Mouse (Mus musculus): ENCODE results near the gene Otos.

Otos gene

DNA sequence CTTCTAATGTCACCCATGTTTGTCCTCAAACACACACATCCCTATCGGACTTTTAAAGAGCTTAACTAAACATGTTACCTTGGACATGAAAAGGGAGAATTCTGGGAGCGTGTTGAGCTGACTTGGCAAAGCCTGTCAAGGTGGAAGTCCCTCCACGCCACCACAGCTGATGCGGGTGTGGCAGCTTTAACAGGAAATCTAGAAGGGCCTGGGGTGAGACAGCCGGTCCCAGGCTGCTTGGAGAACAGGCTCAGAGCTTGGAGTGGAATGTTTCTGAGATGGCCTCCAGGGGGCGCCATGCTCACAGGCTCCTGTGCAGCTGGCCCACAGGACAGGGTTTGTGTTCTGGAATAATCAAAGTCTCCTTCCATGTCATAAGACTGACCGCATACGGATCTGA, at the start of gene Otos:
Gene Otos, minus strand, starts transcription at position 169 of the 400 bp plus-strand sequence.
- DNase-seq (ENCODE audit: low spot score in 2 of 2) = peak; percentile 30 to 61

DNA sequence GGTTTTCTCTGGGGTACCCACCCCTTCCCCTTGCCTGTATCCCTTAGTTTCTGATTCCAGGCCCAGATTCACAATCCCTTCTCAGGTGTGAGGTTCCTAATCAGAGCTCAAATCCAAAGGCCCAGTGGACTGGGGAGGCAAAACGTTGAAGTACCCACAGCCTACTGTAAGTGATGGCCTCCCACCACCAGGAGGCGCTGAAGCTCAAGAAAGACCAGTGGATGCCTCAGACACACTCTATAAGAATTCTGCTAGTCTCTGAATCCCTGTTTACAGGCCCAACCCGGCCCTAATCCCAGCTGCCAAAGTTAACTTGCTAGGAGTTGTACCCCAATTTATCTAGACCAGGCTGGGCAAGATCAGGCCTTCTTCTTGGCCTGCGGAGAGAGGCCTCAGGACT, 48.2 kb upstream of the Otos start:
- DNase-seq (ENCODE audit: low spot score in 2 of 2) = peak; percentile 32 to 77

DNA sequence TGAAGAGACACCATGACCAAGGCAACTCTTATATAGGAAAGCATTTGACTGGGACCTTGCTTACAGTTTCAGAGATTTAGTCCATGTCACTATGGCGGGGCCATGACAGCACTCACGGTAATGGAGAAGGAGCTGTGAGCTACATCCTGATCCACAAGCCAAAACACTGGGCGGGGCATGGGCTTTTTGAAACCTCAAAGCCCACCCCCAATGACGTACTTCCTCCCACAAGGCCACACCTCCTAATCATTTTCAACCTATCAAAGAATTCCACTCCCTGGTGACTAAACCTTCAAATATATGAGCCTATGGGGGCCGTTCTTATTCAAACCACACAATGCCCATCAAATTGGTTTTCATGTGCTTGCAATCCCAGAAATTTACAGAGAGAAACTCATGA, 47.1 kb upstream of the Otos start:
- DNase-seq (ENCODE audit: low spot score in 2 of 2) = no peak

DNA sequence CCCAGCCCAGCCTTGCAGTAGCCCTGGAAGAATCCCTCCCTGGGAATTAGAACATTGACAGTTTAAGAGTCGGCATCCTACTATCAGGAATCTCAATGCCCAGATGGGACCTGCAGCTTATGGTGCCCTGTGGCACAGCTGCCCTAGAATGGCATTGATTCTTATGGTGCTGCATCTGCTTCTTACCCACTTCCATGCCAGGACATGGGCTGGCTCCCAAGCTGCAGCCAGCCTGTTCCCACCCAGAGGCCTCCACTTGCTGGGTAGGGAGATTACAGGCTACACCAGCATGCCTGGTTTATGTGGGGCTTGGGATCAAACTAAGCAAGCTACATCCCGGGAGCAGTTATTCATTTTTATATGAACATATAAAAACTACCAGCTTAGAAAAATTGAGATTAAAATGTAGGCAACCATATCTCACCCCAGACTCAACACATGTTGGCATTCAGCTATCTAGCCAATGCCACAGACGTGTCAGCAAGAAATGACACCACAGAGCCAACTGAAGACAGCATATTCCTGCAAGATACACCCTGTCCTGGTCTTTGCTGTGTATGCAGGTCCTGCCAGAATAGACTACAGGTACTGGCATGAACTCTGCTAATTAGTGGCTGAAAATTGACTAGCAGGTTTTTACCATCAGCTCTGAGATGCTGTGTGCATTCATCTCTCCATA, 42.7 kb upstream of the Otos start:
- DNase-seq (ENCODE audit: low spot score in 2 of 2) = no peak

DNA sequence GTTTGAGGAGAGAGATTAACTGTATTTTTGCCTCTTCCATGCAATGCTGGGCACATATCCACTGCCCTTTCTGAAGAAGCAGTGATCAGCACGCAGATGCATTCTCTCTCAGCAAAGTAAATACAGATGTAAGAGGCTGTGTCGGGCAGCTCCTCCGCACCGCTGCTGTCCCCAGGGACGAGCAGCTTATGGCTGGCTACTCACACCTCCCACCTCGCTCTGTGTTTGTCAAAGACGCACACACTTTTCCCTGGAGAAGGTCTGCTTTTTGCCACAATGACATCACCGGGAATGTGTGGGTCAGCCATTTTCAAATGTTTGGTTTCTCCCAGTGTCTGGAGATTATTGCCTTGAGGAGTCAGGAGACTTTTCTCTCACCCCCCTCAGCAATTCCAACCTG, 38.4 kb upstream of the Otos start:
- DNase-seq (ENCODE audit: low spot score in 2 of 2) = no peak

DNA sequence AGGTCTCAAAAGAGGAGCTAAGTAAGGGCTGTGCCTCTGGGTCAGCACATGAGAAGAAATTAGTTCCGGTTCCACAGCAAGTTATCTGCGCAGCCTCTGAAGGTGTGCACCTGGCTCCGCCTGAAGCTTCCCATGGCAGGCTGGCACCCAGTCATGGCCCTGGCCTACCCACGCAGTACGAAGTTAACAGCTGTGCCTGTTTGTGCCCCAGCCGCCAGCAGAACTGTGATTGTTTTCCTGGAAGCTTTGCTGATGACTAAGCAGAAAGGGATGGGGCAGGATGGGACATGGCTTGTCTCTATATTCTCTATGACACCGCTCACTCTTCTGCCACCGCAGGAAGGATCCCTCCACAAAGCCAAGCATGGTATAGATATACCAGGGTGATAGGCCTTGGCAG, 34.5 kb upstream of the Otos start:
- no peak for DNase-seq (ENCODE audit: low spot score in 2 of 2)

DNA sequence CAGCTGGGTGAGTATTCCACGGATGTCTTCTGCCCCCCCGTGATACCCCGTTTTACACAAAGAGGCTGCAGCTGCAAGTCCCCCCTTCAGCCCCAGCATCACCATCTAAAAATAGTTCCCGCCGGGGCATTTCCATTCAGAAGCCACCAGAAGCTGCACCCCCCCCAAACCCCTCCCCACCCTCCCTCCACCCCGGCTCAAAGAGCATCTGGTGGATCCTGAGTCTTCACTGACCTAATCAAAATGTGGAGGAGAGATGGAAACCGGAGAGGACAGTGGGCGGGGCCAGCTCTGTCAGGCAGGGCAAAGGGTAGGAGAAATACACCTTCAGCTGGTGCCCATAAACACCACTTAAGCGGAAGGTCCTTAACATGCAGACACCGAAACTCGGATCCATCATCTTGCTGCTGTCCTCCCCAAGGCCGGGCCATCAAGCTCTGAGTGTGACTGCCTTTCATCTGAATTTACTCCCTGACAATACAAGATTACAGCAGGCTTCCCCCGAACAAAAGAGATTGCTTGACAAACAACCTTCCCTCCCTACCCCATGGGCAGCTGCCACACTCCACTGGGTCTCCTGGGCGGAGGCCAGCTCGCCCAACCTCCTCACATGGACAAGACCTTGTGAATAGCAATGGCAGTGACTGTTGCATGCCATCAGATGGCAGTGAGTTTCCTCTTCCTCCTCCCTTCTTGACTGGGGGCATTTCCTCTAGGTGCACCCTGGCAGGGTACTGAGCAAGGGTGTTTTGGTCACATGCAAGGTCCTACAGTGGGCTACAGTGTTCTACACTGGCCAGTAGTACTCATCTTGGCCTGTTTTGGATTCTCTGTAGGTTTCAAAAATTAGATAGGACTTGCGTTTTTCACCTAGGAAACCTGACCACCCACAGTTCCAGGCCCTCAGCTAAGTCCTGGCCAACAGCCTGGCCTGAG, 32.3 kb upstream of the Otos start:
- no peak for DNase-seq (ENCODE audit: low spot score in 2 of 2)

DNA sequence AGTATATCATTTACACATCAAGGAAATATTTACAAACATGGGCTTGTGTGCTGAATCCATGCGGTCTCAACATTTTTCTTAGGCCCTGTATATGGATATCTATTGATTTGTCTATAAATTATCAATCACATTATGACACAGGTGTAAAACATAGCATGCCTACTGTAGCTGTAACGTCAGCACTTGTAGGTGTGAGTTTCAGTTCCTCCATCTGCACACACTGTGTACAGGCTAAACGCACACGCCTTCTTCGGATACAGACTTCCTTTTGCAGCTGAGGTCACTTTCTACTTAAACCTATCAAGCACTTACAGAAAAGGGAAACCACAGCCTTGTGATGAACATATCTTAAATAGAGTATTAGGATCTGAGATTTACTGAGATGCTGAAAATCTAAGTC, 30.1 kb upstream of the Otos start:
- no peak for DNase-seq (ENCODE audit: low spot score in 2 of 2)

DNA sequence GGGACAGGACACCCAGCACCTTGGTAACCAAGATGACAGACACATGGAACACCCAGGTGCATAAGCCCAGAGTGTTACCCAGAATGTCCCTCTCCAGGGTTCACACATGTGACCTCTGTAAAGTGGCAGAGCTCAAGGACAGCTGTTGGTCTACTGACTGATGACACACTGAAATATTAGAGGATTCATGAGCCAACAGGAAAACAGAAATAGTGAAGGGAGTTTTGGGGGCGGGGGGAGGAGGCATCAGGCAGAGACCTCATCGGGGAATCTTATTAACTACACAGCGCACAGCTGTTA, 28.0 kb upstream of the Otos start:
- no peak for DNase-seq (ENCODE audit: low spot score in 2 of 2)

DNA sequence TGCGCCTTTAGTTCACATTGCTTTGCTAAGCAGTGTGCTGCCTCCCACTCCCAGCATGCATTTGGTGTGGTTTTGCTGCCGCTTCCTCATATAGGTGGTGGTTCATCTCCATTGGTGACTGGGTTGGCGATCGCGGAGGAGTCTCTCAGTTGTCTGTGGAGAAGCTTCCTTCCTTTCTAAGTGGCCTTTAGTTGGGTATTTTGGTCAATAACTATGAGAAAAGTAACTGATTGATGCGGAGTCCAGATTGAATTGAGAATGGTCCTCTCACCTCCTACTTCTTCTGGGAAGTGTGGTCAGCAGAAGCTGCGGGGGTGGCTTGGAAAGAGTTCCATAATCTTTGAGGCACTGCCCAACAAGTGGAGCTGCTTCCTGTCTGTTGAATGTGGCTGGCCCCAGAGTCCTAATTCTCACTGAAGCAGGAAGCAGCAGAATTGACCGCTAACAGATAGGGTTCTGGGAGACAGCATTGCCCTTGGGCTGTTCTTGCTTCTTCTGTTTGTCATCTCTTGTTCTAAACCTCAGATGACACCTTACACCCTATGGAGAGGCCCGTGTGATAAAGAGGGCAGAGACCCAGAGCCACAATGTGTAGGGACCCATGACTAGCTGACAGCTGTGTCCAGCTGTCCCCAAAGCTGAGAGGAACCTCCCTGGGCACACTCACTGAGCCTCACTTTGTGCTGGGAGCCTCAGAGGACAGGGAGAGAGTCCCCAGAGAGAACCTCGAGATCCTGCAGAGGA, 27.5 kb upstream of the Otos start:
- DNase-seq (ENCODE audit: low spot score in 2 of 2) = no peak

DNA sequence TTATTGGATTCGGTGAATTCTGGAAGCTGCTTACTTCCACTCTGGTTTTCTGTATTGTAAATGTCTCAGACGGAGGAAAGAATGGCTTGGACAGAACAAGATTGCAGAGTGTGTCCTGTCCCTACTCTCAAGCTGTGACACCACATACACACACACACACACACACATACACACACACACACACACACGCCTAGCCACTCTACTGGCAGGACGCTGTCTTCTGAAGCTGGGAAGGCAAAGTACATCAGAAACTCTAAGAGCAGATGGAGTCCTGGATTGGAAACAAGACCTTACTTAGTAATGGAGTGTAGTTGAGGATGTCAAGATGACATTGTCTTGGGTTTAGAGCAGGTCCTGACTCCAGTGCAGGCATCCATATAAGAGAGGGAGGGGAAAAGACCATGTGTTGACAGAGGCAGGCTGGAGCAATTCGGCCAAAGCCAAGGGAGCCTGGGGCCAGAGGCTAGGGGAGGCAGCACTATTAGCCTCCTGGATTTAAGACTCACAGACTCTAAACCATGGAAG, 24.7 kb upstream of the Otos start:
- DNase-seq (ENCODE audit: low spot score in 2 of 2) = no peak

DNA sequence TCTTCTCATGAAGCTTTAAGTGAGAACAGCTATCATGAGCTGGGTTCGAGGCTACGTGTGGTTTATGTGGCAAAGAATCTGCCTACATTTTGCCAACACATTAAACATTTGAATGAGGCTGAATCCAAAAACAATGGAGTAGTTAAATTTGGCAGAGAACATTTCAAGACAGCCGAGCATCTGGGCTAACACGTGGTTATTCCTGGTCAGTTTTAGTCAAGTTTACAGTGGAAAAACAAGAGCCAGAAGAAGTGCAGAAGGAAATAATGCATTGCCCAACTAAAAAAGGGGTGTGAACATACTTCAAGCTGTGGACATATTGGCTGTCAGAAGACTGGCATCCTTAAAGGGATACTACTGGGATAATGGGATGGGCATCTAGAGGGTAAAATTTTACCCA, 22.7 kb upstream of the Otos start:
- DNase-seq (ENCODE audit: low spot score in 2 of 2) = no peak

DNA sequence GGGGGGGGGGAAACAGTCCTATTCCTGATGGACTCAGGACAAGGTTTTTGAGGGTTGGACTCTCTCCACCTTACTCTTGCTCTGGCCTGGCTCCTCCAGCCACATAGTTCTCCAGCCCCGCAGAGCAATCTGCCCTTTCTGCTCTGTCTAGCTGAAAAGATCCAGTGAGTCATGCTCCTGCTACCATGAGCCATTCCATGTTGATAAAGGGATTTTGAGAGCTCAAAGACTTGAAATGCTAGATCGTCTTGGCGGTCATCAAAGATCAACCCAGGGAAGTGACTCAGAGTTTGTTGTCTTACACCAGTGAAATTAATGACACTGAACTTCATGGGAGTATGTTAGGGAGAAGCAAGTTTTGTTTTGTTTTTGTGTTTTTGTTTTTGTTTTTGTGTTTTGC, 20.8 kb upstream of the Otos start:
- DNase-seq (ENCODE audit: low spot score in 2 of 2) = no peak

DNA sequence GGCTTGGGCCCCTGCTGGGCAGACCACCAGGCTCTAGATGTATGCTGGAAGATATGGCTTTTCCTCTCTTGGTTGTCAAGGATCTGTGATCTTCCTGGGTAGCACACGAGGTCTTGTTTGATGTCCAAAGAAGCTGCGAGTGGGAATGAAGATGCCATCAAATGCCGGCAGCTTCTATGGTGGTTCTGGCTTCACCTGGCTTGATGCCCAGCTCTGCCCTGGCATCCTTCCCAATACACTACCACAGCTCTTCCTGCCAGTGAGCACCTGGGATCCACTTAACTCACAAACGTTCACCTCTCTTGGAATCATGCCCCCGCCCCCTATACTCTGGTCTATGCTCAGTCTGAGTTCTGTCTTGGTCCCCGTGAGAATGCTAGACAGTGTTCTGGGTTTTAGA, 18.5 kb upstream of the Otos start:
- no peak for DNase-seq (ENCODE audit: low spot score in 2 of 2)

DNA sequence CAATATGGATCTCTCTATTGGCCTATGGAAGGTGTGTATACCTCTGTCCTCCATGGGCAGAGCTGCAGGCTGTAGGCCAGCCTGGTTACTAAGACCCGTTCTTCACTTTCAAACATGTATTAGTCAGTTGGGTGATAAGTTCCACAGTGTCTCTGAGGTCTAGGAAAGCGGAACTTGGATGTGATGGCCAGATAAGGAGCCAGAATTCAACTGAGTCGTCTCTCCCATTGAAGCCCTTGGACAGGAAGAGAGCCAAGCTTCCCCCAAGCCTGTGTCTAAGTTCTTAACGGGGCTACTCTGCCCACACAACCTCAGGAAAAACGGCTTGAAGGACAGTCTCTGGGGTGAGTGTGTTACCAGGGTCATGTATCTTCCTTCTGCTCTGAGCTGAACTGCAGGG, 10.8 kb upstream of the Otos start:
- no peak for DNase-seq (ENCODE audit: low spot score in 2 of 2)

DNA sequence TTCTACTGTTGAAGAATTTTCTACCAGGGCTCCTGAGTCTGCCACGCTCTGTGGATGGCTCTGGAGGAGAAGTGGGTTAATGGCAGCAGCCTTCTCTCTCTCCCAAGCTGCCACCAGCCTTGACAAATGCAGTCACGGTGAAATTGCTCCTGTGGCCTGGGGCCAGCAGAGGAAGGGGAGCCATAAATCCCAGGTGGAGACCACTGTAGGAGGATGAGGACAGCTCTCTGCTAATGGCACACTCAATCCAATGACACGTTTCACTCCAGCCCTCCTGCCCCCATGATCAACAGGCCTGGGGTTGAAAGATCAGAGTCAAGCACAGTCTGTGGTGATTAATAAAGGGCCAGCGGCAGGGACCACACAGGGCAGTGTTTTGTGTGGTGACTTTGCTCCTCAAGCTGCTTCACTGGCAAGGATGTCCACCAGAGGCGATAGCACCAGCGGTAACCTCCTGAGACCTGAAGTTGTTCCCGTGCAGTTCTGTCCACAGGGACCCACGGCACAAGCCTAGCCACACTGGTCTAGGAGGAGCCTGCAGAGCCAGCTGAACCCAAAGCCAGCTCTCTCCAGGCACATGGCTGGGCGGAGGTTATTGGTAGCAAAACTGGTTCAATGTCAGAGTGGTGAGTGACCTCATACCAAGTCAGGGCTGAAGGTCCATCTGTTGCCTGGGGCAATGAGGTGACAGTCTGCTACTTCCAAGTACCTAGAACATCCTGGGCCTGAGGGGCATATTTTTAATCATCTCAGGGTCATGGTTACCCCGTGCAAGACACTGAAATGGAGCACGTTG, 8.6 kb upstream of the Otos start:
- no peak for DNase-seq (ENCODE audit: low spot score in 2 of 2)

DNA sequence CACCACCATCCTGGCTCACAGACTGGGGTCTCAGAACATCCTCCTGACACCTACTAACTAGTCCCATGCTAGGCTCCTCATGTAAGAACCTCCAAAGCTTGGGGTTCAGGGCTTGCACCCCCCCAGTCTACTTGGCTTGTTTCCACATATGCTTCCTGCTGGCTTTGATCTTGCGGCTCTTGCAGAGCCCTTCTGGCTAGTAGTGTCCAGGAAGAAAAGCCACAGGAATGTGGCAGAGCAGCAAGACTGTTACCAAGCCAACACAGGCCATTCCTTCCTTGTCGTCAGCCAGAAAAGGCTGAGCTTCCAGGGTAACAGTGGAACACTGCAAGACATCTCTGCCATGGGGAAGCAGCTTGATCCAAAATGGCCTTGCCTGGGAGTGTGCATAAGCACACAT, 6.0 kb upstream of the Otos start:
- DNase-seq (ENCODE audit: low spot score in 2 of 2) = no peak

DNA sequence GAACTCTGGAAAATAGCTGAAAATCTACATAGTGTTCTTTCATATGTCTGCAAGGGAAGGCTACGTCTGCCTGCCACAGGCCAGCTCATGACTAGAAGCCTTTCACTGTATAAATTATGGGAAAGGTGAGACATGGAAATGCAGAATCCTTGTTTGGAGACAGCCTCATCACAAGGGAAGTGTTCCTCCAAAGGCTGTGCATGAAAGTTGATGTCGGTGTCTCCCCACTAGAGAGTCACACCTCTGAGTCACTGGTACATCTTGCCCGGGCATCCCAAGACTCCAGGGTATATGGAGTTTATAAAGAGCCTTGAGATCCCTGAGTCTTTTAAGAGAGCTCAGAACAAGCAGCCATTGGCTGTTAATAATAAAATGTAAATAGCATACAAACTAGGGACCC, 4.5 kb upstream of the Otos start:
- no peak for DNase-seq (ENCODE audit: low spot score in 2 of 2)

DNA sequence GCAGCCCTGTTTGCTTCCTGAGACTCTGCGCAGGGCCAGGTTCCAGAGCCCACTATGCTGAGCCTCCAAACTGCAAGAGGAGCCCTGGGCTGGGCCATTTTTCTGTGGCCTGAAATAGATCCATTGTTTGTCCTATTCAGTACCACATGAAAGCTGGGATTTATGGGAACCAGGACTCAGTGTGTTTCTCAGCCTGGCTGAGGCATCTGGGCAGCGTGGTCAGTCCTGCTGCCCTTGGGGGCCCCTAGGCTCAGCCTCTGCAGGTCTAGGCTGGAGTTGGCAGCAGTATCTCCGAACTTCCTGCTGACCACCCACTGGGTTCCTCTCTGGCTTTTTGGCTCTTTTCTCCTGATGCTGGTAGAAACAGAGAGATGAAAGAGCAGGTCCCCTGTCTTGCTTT, 2.8 kb upstream of the Otos start:
- DNase-seq (ENCODE audit: low spot score in 2 of 2) = no peak

DNA sequence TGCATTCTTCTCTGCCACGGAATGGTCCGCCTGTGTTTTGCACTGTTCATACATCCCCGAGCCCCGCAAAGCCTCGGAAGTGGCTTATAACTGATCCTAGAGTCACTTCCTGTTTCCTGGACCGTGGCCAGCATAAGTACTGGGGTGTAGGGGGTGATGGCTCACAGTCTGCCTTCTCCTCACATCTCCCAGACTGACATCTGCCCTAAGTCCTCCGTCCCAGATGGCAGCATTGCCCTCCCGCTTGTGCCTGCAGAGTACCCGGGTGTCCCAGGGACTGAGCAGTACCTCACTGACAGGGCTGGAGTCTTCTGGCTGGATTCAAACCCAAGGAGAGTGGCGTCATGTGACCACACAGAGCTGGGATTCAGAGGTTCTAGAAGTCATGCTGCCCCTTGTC, 444 bp downstream of the Otos start:
- no peak for DNase-seq (ENCODE audit: low spot score in 2 of 2)

DNA sequence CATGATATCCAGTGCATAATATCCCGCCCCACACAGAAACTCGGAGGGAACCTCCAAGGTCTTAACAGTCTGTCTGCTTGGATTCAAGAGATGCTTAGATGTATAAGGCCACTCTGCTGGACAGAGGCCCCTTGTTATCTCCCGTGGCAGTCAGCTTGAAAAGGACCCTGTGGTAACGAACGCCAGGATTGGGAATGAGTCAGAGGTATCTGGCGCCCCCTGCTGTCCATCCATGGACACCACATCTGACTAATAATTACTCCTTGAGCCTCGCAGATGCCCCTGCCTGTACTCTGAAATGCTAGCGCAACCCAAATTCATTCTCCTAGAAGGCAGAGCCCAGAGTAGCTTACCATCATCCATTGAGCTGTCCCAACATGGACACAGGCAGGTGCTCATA, 889 bp downstream of the Otos start:
- DNase-seq (ENCODE audit: low spot score in 2 of 2) = peak in 1 of 2 experiments; percentile 55

DNA sequence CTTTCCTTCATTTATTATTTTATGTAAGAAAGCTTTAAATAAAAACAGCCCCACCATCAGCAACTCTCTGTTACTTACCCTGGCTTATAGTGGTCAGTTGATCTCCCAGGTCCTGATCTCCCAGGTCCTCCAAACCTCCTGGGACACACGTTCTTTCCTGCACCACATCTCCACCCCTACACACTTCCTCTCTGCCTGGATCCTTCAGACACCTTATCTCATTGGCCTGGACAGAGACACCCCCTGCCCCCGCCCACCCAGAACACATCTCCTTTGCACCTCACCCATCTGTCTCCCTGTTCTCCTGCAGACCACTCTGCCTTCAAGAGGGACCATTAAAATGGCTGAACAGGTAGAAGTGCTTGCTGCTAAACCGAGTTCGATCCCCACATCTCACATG, 1.6 kb downstream of the Otos start:
- no peak for DNase-seq (ENCODE audit: low spot score in 2 of 2)

Data from thymus, postnatal 10 days (tissue).